Mouse (Mus musculus) neural tube, embryonic 15.5 days (tissue): ENCODE results near the gene Dqx1. TPM values are rescaled to one million over a fixed set of nuclear protein-coding genes. Genes with fewer than 3 reads are reported as not detected.
A peak's percentile ranks its signal among the peaks of the same experiment; 100 is the strongest.

Experiments
- ATAC-seq: fragments of 200-750 bp; cut with Nextera tagmentation; 2 replicates; pipeline ENCODE4 v1.8.0; 2017; ENCODE audit warnings: mild to moderate bottlenecking, moderate TSS enrichment, moderate library complexity; ENCODE audit not compliant: low FRiP score
- H3K27ac ChIP-seq: fragments of 300-500 bp; sonication (generic); replicated peaks from 2 replicates; pipeline ENCODE4 v1.5.1; 2015; ENCODE audit warnings: mild to moderate bottlenecking, inconsistent platforms
- H3K27me3 ChIP-seq: fragments of 300-500 bp; sonication (generic); replicated peaks from 2 replicates; pipeline ENCODE4 v1.6.1; 2015; ENCODE audit warnings: inconsistent platforms
- H3K36me3 ChIP-seq: fragments of 300-500 bp; sonication (generic); 2 replicates; pipeline ENCODE4 v1.6.1; 2015; ENCODE audit warnings: inconsistent platforms
- H3K4me1 ChIP-seq: fragments of 300-500 bp; sonication (generic); 2 replicates; pipeline ENCODE4 v1.6.1; 2015; ENCODE audit warnings: inconsistent platforms
- H3K4me2 ChIP-seq: fragments of 300-500 bp; sonication (generic); 2 replicates; pipeline ENCODE4 v1.6.1; 2015; ENCODE audit warnings: inconsistent platforms, mild to moderate bottlenecking, moderate library complexity
- H3K4me3 ChIP-seq: fragments of 300-500 bp; sonication (generic); replicated peaks from 2 replicates; pipeline ENCODE4 v1.5.1; 2015; ENCODE audit warnings: mild to moderate bottlenecking, inconsistent platforms
- H3K9ac ChIP-seq: fragments of 300-500 bp; sonication (generic); replicated peaks from 2 replicates; pipeline ENCODE4 v1.6.1; 2015; ENCODE audit warnings: mild to moderate bottlenecking, inconsistent platforms
- H3K9me3 ChIP-seq: fragments of 300-500 bp; sonication (generic); replicated peaks from 2 replicates; pipeline ENCODE4 v1.6.1; 2016; ENCODE audit warnings: inconsistent platforms
- WGBS: fragments of 180-500 bp; shearing (Covaris S2); methylation state at CpG from one replicate; pipeline ENCODE4 v1.1.7; 2015; ENCODE audit warnings: mixed read lengths; 5-methylcytosine and 5-hydroxymethylcytosine counted together
- polyA plus RNA-seq: library from polyadenylated mRNA; unstranded; fragments of >200 nt; fragmentation: Nextera tagmentation; extraction: Ambion mirVana; gene quantifications from 2 replicates; pipeline ENCODE4 v1.2.1, GENCODE M21; 2015

Dqx1 gene
- polyA plus RNA-seq, 1 experiment from 2014 or later, result 0.45 TPM

DNA sequence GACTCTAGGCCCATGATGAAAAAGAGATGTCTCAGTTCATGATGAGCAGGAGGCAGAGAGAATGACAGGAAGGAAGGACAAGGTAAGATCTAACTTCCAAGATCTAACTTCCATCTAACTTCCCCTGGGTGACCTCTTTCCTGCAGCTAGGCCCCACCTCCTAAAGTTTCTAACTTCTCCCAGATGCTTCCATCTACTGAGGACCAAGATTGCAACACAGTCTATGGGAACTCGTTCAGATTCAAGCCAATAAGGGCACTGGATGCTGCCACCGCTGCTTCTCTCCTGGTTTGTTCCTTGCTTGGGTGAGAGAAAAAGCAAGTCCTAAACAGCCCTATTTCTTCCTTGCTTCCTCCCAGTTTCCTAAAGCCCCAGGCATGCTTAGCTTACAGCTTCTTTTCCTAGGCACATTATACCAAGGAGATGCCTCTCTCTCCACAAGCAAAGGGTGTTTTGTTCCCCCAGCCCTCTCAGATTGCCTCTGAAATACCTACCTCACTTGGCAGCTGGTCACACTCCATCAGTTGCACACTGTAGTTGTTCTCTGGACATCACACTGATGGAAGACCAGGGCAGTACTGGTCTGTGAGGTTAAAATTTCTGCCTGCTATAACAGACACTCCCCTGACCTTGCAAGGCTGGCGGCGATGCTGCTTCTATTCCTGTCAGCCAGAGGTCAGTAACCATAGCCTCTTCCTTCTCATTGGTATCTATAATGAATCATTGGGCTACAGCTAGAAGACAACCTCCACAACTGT, 36.6 kb upstream of the Dqx1 start:
- H3K4me1 ChIP-seq, result no peaks in the 10 kb centered on the region
- no peak overlapping the region for H3K27ac ChIP-seq
- ATAC-seq, result no peak
- no peak overlapping the region for H3K4me2 ChIP-seq
- no peaks in the 10 kb centered on the region for H3K36me3 ChIP-seq
- no peaks in the 10 kb centered on the region for H3K9me3 ChIP-seq
- WGBS, result 82% methylated on average over 4 of the region's 4 CpGs
- no peaks in the 10 kb centered on the region for H3K27me3 ChIP-seq
- no peak overlapping the region for H3K9ac ChIP-seq
- no peak overlapping the region for H3K4me3 ChIP-seq

DNA sequence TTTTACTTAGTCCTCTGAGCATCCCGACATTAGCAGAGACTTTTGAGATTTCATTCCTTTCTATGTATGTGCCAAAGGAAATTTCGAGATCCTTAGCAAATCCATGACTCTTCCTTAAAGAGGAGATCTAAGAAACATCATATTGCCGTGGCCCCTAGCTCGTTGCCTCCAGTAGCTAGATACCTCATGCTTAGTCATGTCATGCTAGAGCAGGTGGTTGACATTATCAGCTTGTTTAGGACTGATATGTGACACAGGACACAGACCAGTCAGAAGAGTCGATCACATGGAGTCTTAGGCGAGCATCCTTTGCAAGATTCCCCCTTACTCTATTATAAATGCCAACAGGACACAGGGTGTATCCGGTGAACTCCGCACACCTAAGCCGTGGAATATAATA, 34.6 kb upstream of the Dqx1 start:
- H3K9ac ChIP-seq, result no peak overlapping the region
- WGBS, result 86% methylated on average over 9 of the region's 9 CpGs
- ATAC-seq, result no peak

GRCm38 (mm10) chr6:83023786-83024185, 33.9 kb upstream of the Dqx1 start:
- no peaks in the 10 kb centered on the region for H3K9me3 ChIP-seq
- H3K27me3 ChIP-seq, result no peaks in the 10 kb centered on the region
- no peak overlapping the region for H3K4me2 ChIP-seq
- H3K4me1 ChIP-seq, result no peaks in the 10 kb centered on the region
- WGBS, result 85% methylated on average over 2 of the region's 2 CpGs
- no peak overlapping the region for H3K4me3 ChIP-seq
- H3K36me3 ChIP-seq, result no peaks in the 10 kb centered on the region
- no peak overlapping the region for H3K9ac ChIP-seq
- H3K27ac ChIP-seq, result no peak overlapping the region
- ATAC-seq, result no peak

More for the DNA sequence above, 34.6 kb upstream of the Dqx1 start:
- H3K27ac ChIP-seq, result no peak overlapping the region
- H3K36me3 ChIP-seq, result no peaks in the 10 kb centered on the region
- H3K9me3 ChIP-seq, result no peaks in the 10 kb centered on the region
- no peaks in the 10 kb centered on the region for H3K27me3 ChIP-seq
- H3K4me3 ChIP-seq, result no peak overlapping the region
- H3K4me1 ChIP-seq, result no peaks in the 10 kb centered on the region
- H3K4me2 ChIP-seq, result no peak overlapping the region

- Histone ChIP-seq H3K4me2 (no peak overlapping the region), H3K4me3 (no peak overlapping the region), H3K9ac (no peak overlapping the region), H3K9me3 (no peaks in the 10 kb centered on the region), H3K27me3 (no peaks in the 10 kb centered on the region), H3K36me3 (no peaks in the 10 kb centered on the region), H3K27ac (no peak overlapping the region), H3K4me1 (no peaks in the 10 kb centered on the region)
- no peak for ATAC-seq
- 75% methylated on average over 4 of the region's 4 CpGs for WGBS
Measured at GRCm38 (mm10) chr6:83024421-83024820, 33.2 kb upstream of the Dqx1 start.

- ATAC-seq, result no peak
- H3K27ac ChIP-seq, result no peak overlapping the region
- H3K4me1 ChIP-seq, result no peaks in the 10 kb centered on the region
- no peaks in the 10 kb centered on the region for H3K9me3 ChIP-seq
- H3K27me3 ChIP-seq, result peaks cover 7% of the 10 kb centered on the region; the same call in 1 of the 2 replicates
- 100% methylated on average over 4 of the region's 4 CpGs for WGBS
- H3K36me3 ChIP-seq, result no peaks in the 10 kb centered on the region
- H3K4me2 ChIP-seq, result no peak overlapping the region
- no peak overlapping the region for H3K4me3 ChIP-seq
- no peak overlapping the region for H3K9ac ChIP-seq
Measured at GRCm38 (mm10) chr6:83025221-83025620, 32.4 kb upstream of the Dqx1 start.

GRCm38 (mm10) chr6:83027293-83027692, 30.4 kb upstream of the Dqx1 start:
- H3K9me3 ChIP-seq, result no peaks in the 10 kb centered on the region
- WGBS, result 68% methylated on average over 8 of the region's 8 CpGs
- H3K4me2 ChIP-seq, result no peak overlapping the region
- peaks cover 3% of the 10 kb centered on the region for H3K4me1 ChIP-seq
- peaks cover 24% of the 10 kb centered on the region for H3K27me3 ChIP-seq
- H3K4me3 ChIP-seq, result no peak overlapping the region
- H3K9ac ChIP-seq, result no peak overlapping the region
- H3K36me3 ChIP-seq, result no peaks in the 10 kb centered on the region
- no peak for ATAC-seq
- no peak overlapping the region for H3K27ac ChIP-seq

DNA sequence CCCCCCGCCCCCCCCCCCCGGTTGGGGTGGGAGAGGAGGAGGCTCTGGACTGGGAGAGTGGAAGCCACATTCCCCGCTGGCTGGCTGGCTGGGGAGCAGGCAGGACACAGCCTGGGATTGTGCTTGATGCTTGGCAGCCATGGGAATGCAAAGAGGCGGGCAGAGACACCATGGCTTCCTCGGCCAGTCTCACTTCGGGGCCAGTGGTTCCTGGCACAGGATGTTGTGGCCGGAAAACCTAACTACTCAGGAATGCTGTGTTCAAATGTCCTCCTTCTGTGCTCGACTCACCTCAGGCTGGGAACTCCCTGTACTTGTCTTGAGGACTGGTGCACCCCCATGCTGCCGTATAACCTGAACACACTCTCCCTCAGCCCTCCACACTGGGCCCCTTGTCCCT, 29.9 kb upstream of the Dqx1 start:
- H3K9ac ChIP-seq, result no peak overlapping the region
- no peak for ATAC-seq
- H3K9me3 ChIP-seq, result no peaks in the 10 kb centered on the region
- H3K4me2 ChIP-seq, result no peak overlapping the region
- H3K27me3 ChIP-seq, result peaks cover 28% of the 10 kb centered on the region
- WGBS, result 59% methylated on average over 7 of the region's 9 CpGs
- H3K36me3 ChIP-seq, result no peaks in the 10 kb centered on the region
- peaks cover 7% of the 10 kb centered on the region for H3K4me1 ChIP-seq
- H3K27ac ChIP-seq, result no peak overlapping the region
- H3K4me3 ChIP-seq, result no peak overlapping the region

DNA sequence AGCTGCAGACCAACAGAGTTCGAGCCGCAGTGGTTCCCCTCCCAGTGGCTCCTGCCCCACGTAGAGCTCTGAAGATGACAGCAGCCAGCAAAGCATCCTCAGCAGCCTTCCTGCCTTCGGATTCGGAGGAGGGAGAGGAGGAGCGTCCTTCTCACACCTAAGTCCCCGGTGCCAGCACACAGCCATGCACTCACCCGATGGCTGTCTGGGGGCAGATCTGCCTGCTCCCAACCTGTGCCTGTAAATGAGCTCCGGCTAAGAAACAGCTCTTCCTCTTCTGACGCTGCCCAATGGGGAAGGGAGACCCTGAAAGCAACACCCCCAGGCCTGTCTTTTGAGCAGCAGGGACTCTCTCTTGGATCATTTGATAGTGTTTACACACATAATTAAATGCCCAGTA, 27.9 kb upstream of the Dqx1 start:
- no peaks in the 10 kb centered on the region for H3K36me3 ChIP-seq
- peaks cover 43% of the 10 kb centered on the region for H3K27me3 ChIP-seq
- no peak overlapping the region for H3K27ac ChIP-seq
- H3K9ac ChIP-seq, result no peak overlapping the region
- H3K9me3 ChIP-seq, result no peaks in the 10 kb centered on the region
- no peak overlapping the region for H3K4me3 ChIP-seq
- WGBS, result 28% methylated on average over 10 of the region's 10 CpGs
- H3K4me1 ChIP-seq, result peaks cover 23% of the 10 kb centered on the region
- H3K4me2 ChIP-seq, result no peak overlapping the region
- ATAC-seq, result no peak

DNA sequence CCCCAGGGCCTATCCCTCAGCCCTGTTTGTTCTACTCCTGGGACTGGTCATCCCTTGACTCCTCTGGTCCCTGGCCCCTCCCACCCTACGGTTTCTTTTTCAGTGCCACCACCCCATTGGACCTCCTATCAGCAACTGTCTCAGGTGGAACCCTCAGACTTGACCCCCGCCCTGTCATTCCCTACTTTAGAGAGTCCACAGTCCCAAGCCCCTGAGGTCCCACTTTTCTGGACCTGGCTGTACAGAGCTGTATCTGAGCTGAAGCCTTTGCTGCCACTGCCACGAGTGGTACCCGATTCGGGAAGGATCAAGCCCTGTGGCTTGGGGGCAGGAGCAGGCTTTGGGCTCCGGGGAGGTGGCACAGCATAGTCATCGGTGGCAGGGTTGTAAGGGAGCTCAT, 26.5 kb upstream of the Dqx1 start:
- no peak overlapping the region for H3K9ac ChIP-seq
- no peak overlapping the region for H3K4me2 ChIP-seq
- peaks cover 23% of the 10 kb centered on the region for H3K4me1 ChIP-seq
- no peak overlapping the region for H3K27ac ChIP-seq
- H3K27me3 ChIP-seq, result peaks cover 52% of the 10 kb centered on the region
- H3K9me3 ChIP-seq, result no peaks in the 10 kb centered on the region
- no peak overlapping the region for H3K4me3 ChIP-seq
- 64% methylated on average over 7 of the region's 7 CpGs for WGBS
- no peaks in the 10 kb centered on the region for H3K36me3 ChIP-seq
- no peak for ATAC-seq

GRCm38 (mm10) chr6:83031921-83032590, 25.6 kb upstream of the Dqx1 start:
- peaks cover 54% of the 10 kb centered on the region for H3K27me3 ChIP-seq
- H3K4me1 ChIP-seq, result peaks cover 23% of the 10 kb centered on the region
- H3K27ac ChIP-seq, result no peak overlapping the region
- ATAC-seq, result no peak
- WGBS, result 26% methylated on average over 18 of the region's 18 CpGs
- H3K9me3 ChIP-seq, result no peaks in the 10 kb centered on the region
- H3K4me3 ChIP-seq, result peak overlapping the region; percentile 47
- H3K9ac ChIP-seq, result no peak overlapping the region; the same call in 1 of the 2 replicates
- H3K36me3 ChIP-seq, result no peaks in the 10 kb centered on the region
- peak overlapping the region; percentile 74 for H3K4me2 ChIP-seq

DNA sequence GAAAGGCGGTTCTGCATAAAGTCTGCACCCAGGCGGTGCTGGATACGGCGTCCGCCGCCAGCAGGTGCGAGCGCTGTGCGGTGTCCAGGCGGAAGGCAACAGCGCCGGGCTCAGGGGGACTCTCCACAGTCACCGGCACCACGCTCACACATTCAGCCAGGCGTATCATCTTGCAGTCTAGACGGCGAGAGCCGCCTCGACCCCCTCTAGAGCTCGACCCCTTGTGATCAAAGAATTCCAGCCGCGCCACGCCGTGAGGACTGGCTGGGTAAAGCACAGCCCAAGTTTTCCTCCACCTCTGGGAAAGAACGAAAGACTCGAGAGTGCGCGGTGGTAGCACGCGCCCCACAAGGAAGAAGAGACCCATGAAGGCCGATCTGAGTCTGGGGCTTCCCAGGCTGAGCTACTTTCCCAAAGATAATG, 24.9 kb upstream of the Dqx1 start:
- under 1% methylated on average over 31 of the region's 31 CpGs for WGBS
- Histone ChIP-seq H3K27ac (no peak overlapping the region), H3K36me3 (no peaks in the 10 kb centered on the region), H3K4me2 (peak overlapping the region; percentile 74), H3K4me3 (peak overlapping the region; percentile 47), H3K9me3 (no peaks in the 10 kb centered on the region), H3K9ac (peak overlapping the region; percentile 48), H3K4me1 (peaks cover 23% of the 10 kb centered on the region), H3K27me3 (peaks cover 54% of the 10 kb centered on the region)
- peak; percentile 36; the same call in 1 of the 2 replicates for ATAC-seq
